In the genomic region with DNA sequence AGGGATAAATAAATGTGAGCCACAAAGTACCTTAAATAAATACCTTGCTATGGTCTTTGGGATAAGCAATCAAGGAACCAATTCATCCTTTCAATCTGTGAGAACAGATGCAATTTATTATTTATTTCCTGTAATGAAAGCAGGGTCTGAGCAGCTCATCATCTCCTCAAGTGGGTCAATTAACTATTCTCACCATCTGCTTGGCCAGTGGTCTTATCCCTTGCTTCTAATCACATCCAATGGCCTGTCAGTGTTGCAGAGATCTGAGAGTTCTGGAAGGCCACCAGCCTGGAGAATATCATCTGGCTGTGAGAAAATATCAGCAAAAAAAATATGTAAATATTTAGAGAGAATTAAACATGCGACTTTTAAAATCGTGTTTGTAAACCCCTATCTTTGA, we compare ENCODE assay signal across 25 mouse cellular contexts.
"Had no signal": no experiment of that assay in that cellular context is flagged by ENCODE, and none has a peak within 500 bp of the region (broad histone marks: within the 10 kb centered on the region; RNA-seq: fewer than 3 reads in every experiment).

No protein-coding gene starts in this region.

- DNase-seq: gastrocnemius, adult 2 months; gastrocnemius, postnatal 10 days; gastrocnemius, postnatal 25 days; heart, adult 18-20 months; heart, postnatal 10 days; heart, postnatal 36 days; kidney, adult 11 months; kidney, adult 2 months; kidney, adult 9 months; kidney, postnatal 14 days; kidney, postnatal 36 days; layer of hippocampus, adult 9-11 months; layer of hippocampus, postnatal 36 days; left cerebral cortex, postnatal 4 days had no signal

- H3K9me3 ChIP-seq: heart, embryonic 10.5 days; heart, embryonic 12.5 days; hindbrain, embryonic 13.5 days; hindbrain, embryonic 15.5 days; kidney, embryonic 15.5 days; limb, embryonic 13.5 days; limb, embryonic 15.5 days; liver, embryonic 12.5 days had no signal

- H3K27me3 ChIP-seq: heart, embryonic 12.5 days; hindbrain, embryonic 13.5 days; hindbrain, embryonic 15.5 days; kidney, embryonic 15.5 days; limb, embryonic 13.5 days; limb, embryonic 15.5 days; liver, embryonic 12.5 days had no signal

- H3K4me1 ChIP-seq: heart, embryonic 10.5 days; heart, embryonic 12.5 days; hindbrain, embryonic 13.5 days; hindbrain, embryonic 15.5 days; kidney, embryonic 15.5 days; limb, embryonic 13.5 days; limb, embryonic 15.5 days; liver, embryonic 12.5 days had no signal

- H3K36me3 ChIP-seq: heart, embryonic 10.5 days; heart, embryonic 12.5 days; hindbrain, embryonic 13.5 days; hindbrain, embryonic 15.5 days; kidney, embryonic 15.5 days; limb, embryonic 13.5 days; limb, embryonic 15.5 days; liver, embryonic 12.5 days had no signal

- H3K4me2 ChIP-seq: heart, embryonic 12.5 days; hindbrain, embryonic 13.5 days; hindbrain, embryonic 15.5 days; kidney, embryonic 15.5 days; limb, embryonic 13.5 days; limb, embryonic 15.5 days; liver, embryonic 12.5 days had no signal

- ATAC-seq: hindbrain, postnatal 0 days; intestine, embryonic 16.5 days; liver, embryonic 12.5 days had no signal

- H3K27ac ChIP-seq: gastrocnemius, adult 2 months; heart, embryonic 10.5 days; hindbrain, embryonic 13.5 days; hindbrain, embryonic 15.5 days; hindbrain, postnatal 0 days; kidney, embryonic 15.5 days; kidney, postnatal 0 days; limb, embryonic 13.5 days; limb, embryonic 15.5 days; liver, embryonic 12.5 days had no signal

- H3K4me3 ChIP-seq: gastrocnemius, adult 2 months; heart, embryonic 10.5 days; heart, embryonic 12.5 days; hindbrain, embryonic 13.5 days; hindbrain, embryonic 15.5 days; kidney, embryonic 15.5 days; limb, embryonic 13.5 days; limb, embryonic 15.5 days; liver, embryonic 12.5 days had no signal

- H3K9ac ChIP-seq: heart, embryonic 12.5 days; hindbrain, embryonic 13.5 days; hindbrain, embryonic 15.5 days; kidney, embryonic 15.5 days; limb, embryonic 13.5 days; limb, embryonic 15.5 days; liver, embryonic 12.5 days had no signal
